Mouse (Mus musculus): Measurements from ENCODE around the gene 1600015I10Rik.

1600015I10Rik gene

GRCm38 (mm10) chr6:48967868-48968267, 38.2 kb downstream of the 1600015I10Rik start:
- no peak for DNase-seq

DNA sequence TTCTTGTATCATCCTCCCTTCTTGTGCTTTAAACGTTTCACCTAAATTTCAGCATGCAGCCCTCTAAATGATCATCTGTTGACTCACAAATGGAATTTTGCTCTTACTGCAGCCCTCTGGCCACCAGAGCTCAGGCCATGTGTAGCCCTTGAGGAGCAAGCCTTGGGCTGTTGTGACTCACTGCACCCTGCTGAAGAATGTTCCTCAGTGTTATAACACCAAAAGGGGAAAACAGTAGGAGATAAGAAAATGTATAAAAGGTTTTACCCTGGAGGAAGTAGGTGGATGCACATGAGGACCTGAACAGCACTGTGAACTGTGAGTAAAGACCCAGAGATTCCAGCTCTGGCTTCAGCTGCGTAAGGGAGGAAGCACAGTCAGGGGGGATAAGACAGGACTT, 45.0 kb downstream of the 1600015I10Rik start, which contains the start of gene Doxl2:
TSS of gene Doxl2 (plus strand) at position 301 of the 400 bp plus-strand sequence.
- DNase-seq: no peak

GRCm38 (mm10) chr6:48979616-48980015, 49.9 kb downstream of the 1600015I10Rik start:
- DNase-seq: no peak

- DNase-seq: no peak
Observed at GRCm38 (mm10) chr6:48982305-48982704, 52.6 kb downstream of the 1600015I10Rik start.

Measured in lung, adult 18-20 months (tissue).